Mouse (Mus musculus) gastrocnemius, postnatal 36 days (tissue): ENCODE measurements around the gene Shisal2a. TPM values are rescaled to one million over a fixed set of nuclear protein-coding genes. Genes with fewer than 3 reads are reported as not detected.

Source experiments
- DNase-seq, 2 experiments: peaks; one replicate each; pipeline ENCODE4 v3.0.0; 2022
- intact Hi-C: fragments of 180-260 bp; cut with DNase I; formaldehyde crosslinking; loops from one replicate; pipeline ENCODE4 v1.15.1; 2025
- total RNA-seq, 2 experiments: library from RNA; stranded (reverse); gene quantifications; 2 replicates each; pipeline ENCODE4 v1.2.3; 2021

Gene Shisal2a
- total RNA-seq, 2 experiments from 2014 or later: not detected

- no peak for DNase-seq
- intact Hi-C loops: loop anchor here (5.0 kb wide), 2 partner anchors 63 to 113 kb away; partner anchors contain the start of genes Gpx7 and Tut4
These were observed 38.5 kb downstream of the Shisal2a start for GRCm38 (mm10) chr4:108344631-108345083.

- intact Hi-C loops: loop anchor here (5.0 kb wide), 2 partner anchors 153 to 203 kb away; no protein-coding TSS in a partner anchor
- DNase-seq: peak in 1 of 2 experiments; percentile 21
These were observed 43.9 kb downstream of the Shisal2a start for GRCm38 (mm10) chr4:108339277-108339690.

- intact Hi-C loops: loop anchor here (5.0 kb wide), 2 partner anchors 153 to 203 kb away; no protein-coding TSS in a partner anchor
- no peak for DNase-seq
These were observed 44.3 kb downstream of the Shisal2a start for GRCm38 (mm10) chr4:108338811-108339210.

- intact Hi-C loops: loop anchor here (5.0 kb wide), 2 partner anchors 154 to 204 kb away; no protein-coding TSS in a partner anchor
- DNase-seq: no peak
These were observed 44.8 kb downstream of the Shisal2a start for GRCm38 (mm10) chr4:108338321-108338733.

- no peak for DNase-seq
- intact Hi-C loops: loop anchor here (5.0 kb wide), 2 partner anchors 154 to 204 kb away; no protein-coding TSS in a partner anchor
These were observed 45.3 kb downstream of the Shisal2a start for GRCm38 (mm10) chr4:108337817-108338216.

GRCm38 (mm10) chr4:108336765-108337164 is 46.4 kb downstream of the Shisal2a start:
- intact Hi-C loops: loop anchor here (5.0 kb wide), 2 partner anchors 156 to 206 kb away; no protein-coding TSS in a partner anchor
- DNase-seq: no peak

- intact Hi-C loops: loop anchor here (5.0 kb wide), 2 partner anchors 157 to 207 kb away; no protein-coding TSS in a partner anchor
- DNase-seq: no peak
These were observed 47.7 kb downstream of the Shisal2a start for GRCm38 (mm10) chr4:108335413-108335812.

- intact Hi-C loops: no loop called here
These were observed 51.1 kb downstream of the Shisal2a start for GRCm38 (mm10) chr4:108332041-108332440.

GRCm38 (mm10) chr4:108329840-108330239 is 53.3 kb downstream of the Shisal2a start:
- intact Hi-C loops: loop anchor here (5.0 to 10.0 kb wide), 3 partner anchors 78 to 405 kb away; partner anchors contain the start of genes Cpt2 and Echdc2
- no peak for DNase-seq

More at GRCm38 (mm10) chr4:108332041-108332440, 51.1 kb downstream of the Shisal2a start:
- no peak for DNase-seq

GRCm38 (mm10) chr4:108327730-108328484 is 55.2 kb downstream of the Shisal2a start, which contains the start of gene Coa7:
Coa7 (plus strand) TSS chr4:108328140.
- intact Hi-C loops: loop anchor here (5.0 to 10.0 kb wide), 3 partner anchors 76 to 403 kb away; partner anchors contain the start of genes Cpt2 and Echdc2
- DNase-seq: peak; percentile 96 to 97

- DNase-seq: no peak
- intact Hi-C loops: loop anchor here (5.0 to 10.0 kb wide), 3 partner anchors 75 to 402 kb away; partner anchors contain the start of genes Cpt2 and Echdc2
These were observed 56.0 kb downstream of the Shisal2a start for GRCm38 (mm10) chr4:108327071-108327579.

- DNase-seq: no peak
- intact Hi-C loops: loop anchor here (10.0 kb wide), 2 partner anchors 159 to 399 kb away; partner anchors contain the start of genes Cpt2 and Echdc2
These were observed 59.6 kb downstream of the Shisal2a start for GRCm38 (mm10) chr4:108323588-108323987.

- DNase-seq: no peak
- intact Hi-C loops: loop anchor here (10.0 kb wide), 2 partner anchors 156 to 396 kb away; partner anchors contain the start of genes Cpt2 and Echdc2
These were observed 62.3 kb downstream of the Shisal2a start for GRCm38 (mm10) chr4:108320627-108321380.

GRCm38 (mm10) chr4:108319747-108320146 is 63.4 kb downstream of the Shisal2a start:
- DNase-seq: no peak
- intact Hi-C loops: loop anchor here (10.0 kb wide), 2 partner anchors 155 to 395 kb away; partner anchors contain the start of genes Cpt2 and Echdc2

- DNase-seq: no peak
- intact Hi-C loops: no loop called here
These were observed 64.2 kb downstream of the Shisal2a start for GRCm38 (mm10) chr4:108318649-108319615.
